Mouse (Mus musculus) ES-Bruce4 (cell line): ENCODE measurements around the gene Phlda2.

Experiments used
- CTCF ChIP-seq: IDR thresholded peaks from one replicate; pipeline ENCODE4 v1.8.1; 2011; ENCODE audit warnings: low read depth, low read length
- POLR2A ChIP-seq: IDR thresholded peaks from one replicate; pipeline ENCODE4 v1.8.1; 2011; ENCODE audit warnings: low read length; ENCODE audit not compliant: insufficient read depth

DNA sequence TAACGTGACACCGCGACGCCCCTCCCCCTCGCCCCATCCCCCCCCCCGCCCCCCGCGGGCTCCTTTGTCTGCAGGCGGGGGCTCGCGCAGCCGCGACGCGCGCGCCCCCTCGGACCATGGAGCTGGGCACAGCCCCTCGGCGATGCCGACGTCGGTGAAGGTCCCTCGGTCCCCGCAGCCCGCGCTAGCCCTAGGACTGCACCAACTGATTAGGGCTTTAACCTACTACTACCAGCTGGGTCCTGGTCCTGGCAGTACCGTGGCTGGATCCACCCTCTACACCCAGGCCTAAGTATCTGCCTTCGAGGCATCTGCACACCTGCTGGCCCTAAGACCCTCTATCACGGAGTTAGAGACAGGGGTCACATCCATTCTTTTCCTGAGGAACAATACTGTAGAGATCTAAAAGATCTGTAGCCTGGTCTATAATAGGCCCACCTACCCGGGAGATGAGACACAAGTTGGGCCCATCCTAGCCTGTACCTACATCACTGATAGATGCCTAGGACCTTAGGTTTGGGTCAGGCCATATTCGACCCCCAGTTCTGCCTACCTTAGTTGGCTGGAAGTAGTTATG is 41.6 kb downstream of the Phlda2 start:
- TF ChIP-seq POLR2A (no peak), CTCF (no peak)
